Mouse (Mus musculus) left cerebral cortex, adult 9 months (tissue): Measurements from ENCODE around the gene Pax6.

Source experiments
- DNase-seq, 2 experiments: peaks; one replicate each; pipeline ENCODE4 v3.0.0; 2022; ENCODE audit warnings: low spot score in 2 of 2

The Pax6 gene

DNA sequence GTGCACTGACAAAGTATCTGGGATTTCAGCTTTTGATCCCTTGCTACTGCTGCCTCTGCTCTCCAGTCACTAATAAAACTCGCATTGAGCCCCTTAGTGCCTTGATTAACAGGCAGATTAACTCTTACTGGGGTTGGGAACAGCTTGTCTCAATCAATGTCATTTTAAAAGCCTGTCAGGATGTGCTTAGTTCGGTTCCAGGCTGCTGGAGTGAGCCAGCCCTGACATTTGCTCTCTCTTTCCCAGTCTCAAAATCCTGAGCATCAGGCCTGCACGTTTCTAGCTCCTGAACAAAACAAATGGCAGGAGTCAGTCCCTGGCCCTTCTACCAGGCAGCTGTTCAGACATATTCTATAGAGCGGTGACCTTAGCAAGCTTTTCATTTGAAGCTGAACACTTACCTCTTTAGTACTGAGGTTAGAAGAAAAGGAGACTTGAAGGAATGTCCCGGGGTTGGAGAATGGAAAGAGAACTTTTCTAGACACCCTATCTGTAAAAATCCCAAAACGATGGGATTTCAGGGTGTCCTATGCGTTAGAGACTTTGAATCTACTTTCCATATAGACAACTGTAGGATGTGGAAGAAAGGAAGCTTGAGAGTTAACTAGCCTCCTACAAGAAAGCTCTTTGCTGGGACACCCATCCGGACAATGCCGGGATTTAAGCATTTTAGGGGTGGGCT, 2.6 kb downstream of the Pax6 start:
- no peak for DNase-seq

- no peak for DNase-seq
Measured at GRCm38 (mm10) chr2:105671798-105672595, 3.3 kb downstream of the Pax6 start.

DNA sequence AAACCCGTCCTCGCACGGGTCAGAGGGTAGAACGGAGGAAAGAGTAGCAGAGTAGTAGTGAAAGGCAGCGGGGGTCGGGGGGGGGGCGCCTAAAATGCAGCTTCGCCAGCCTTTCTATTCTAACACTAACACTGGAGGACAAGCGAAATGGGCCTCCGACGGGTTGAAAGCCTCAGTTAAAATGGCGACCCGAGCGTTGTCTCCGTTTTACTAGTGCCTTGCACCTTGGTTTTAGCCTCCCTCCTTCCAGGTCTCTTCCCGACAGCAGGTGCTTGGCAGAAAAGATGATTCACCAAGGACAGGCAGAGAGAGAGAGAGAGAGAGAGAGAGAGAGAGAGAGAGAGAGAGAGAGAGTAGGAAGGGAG, 3.9 kb downstream of the Pax6 start:
- no peak for DNase-seq

DNA sequence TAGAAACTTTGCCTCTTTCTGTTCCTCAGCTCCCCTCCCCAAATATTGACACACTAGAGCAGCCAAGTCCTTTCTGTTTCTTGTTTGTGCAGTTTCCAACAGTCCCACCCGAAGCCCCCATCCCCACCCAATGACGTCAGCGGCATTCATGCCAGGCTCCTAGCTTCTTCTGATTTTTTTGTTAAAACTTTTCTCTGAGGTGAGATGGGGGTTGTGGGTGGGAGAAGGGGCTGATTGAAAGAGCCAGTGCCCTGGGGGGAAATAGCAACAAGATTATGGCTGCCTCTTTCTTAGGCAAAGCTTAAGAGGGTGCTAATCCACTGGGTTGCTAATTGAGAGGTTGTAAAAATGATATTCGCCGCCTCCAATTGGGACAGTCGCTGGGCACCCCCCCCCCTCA, 4.4 kb downstream of the Pax6 start:
- no peak for DNase-seq

DNA sequence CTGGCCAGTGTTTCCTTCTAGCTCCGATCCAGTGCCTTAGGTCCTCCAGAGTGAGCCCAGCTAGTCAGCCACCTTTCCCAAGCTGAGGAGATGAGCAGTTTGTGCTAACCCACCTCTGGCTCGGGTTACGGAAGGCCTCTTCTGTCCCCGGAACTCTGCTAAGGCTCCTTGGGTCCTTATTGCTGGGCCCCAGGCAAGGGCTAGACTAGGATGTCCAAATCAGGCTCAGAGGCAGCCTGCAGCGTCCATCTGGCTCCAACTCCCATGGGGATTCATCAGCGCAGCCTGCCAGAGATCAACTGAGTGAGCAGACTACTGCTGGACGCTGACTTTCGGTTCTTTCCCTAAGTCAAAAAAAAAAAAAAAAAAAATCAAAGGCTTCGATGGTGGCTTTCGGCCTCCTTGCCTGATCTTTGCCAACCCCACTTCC, 4.9 kb downstream of the Pax6 start:
- no peak for DNase-seq

- DNase-seq: no peak
Measured at GRCm38 (mm10) chr2:105674061-105674874, 5.6 kb downstream of the Pax6 start.

GRCm38 (mm10) chr2:105674875-105675729, 6.4 kb downstream of the Pax6 start:
- DNase-seq: peak; percentile 68 to 79

DNA sequence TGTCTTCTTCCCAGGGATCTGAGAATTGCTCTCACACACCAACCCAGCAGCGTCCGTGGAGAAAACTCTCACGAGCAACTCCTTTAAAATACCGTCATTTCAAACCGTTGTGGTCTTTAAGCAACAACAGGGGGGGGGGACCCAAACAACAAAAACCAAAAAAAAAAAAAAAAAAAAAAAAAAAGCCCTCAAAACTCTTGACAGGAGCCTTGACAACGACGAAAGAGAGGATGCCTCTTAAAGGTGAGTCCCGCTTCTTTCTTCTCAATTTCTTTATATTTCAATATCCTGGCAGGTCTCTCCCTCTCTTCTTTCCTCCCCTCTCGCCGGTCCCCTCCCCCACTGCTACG, 7.0 kb downstream of the Pax6 start:
- no peak for DNase-seq

GRCm38 (mm10) chr2:105676080-105676908, 7.6 kb downstream of the Pax6 start:
- no peak for DNase-seq

DNA sequence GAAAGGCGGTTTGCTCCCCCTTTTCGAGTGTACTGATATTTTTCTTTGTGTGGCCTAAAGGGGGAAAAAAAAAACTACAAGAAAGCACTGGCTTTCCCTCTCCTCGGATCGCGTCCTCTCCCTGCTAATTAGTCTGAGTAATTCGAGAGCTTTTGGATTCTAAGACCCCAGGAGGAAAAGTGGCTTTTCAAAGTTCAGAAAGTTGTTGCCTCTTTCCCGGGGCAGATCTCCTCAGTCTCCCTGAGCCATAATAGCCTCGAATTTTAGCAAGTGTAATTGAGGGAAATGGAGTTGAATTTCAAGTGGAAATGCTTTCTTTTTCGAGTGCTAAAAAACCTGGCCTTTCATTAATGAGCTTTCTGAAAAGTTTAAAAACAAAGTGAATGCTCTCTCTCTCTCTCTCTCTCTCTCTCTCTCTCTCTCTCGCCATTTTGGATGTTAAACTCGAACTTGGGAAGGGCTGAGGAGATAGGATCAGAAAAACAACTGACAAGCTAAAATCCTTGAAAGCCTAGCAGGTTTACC, 8.3 kb downstream of the Pax6 start:
- no peak for DNase-seq

GRCm38 (mm10) chr2:105677434-105678105, 8.9 kb downstream of the Pax6 start:
- DNase-seq: no peak

- DNase-seq: no peak
Measured at GRCm38 (mm10) chr2:105678306-105678705, 9.6 kb downstream of the Pax6 start.

DNA sequence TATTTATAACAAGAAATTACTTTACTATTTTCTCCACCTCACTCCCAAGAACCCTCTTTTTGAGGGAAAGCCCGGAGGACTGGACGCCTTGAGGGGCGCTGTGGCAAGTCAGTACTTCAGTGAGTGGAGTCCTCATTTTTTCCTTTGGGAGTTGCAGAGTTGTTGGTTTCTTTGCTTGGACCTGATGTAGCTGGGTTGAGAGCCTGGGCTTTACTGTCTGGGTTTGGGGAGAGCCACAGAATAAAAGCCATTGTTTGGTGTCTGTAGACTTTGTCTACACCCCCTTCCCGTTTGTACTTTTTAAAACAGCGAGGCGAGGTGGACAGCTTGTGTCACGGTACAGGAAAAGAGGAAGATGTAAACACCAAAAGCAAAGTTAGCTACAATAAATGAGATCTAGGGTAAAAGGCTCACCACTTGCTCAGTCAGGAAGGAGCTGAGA, 10.2 kb downstream of the Pax6 start:
- no peak for DNase-seq

DNA sequence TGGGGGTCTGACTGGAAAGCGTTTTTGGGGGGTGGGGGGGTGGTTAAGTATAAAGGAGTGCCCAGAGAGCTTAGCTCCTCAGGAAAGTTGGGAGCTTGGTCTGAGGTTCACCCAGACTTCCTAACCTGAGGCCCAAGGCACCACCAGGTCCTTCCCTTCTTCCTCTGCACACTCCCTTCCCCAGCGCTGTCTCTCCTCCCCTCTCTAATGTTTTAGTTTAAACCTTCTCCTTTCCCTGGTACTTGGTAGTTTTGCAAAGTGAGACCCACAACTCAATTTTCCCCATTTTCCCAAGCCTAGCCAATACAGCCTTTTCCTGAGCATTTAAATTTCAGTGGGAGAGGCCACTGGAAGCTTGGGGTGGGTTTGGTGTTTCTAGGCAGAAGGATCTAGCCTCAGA, 10.6 kb downstream of the Pax6 start:
- no peak for DNase-seq

- no peak for DNase-seq
Measured at GRCm38 (mm10) chr2:105680146-105680998, 11.7 kb downstream of the Pax6 start.

GRCm38 (mm10) chr2:105680999-105681710, 12.5 kb downstream of the Pax6 start:
- no peak for DNase-seq

DNA sequence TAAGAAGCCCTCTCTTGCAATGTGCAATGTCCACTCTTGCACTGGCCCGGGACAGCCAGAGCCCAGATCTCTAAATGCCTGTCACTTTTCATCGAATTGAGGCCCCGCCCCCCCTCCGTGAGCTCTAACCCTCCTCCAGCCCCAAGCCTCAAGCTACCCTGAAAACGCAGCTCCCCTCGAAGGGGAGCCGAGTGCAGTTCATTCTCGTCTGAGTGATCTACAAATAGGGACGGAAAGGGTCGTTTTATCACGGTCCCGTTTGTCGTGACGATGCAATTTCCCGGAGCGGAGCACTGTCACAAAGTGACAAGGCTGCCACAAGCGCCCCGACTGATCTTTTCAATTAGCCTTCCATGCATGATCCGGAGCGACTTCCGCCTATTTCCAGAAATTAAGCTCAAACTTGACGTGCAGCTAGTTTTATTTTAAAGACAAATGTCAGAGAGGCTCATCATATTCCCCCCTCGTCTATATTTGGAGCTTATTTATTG, 13.4 kb downstream of the Pax6 start:
- DNase-seq: no peak
